Mouse (Mus musculus) liver, embryonic 16.5 days (tissue): ENCODE data around the gene Mrpl10. TPM values are rescaled to one million over a fixed set of nuclear protein-coding genes. Genes with fewer than 3 reads are reported as not detected.

ENCODE experiments used
- ATAC-seq: fragments of 200-750 bp; cut with Nextera tagmentation; 2 replicates; pipeline ENCODE4 v1.8.0; 2017; ENCODE audit warnings: low read depth, mild to moderate bottlenecking, moderate number of reproducible peaks, moderate library complexity
- H3K27ac ChIP-seq: fragments of 300-500 bp; sonication (generic); 2 replicates; pipeline ENCODE4 v1.5.1; 2014; ENCODE audit warnings: mild to moderate bottlenecking, low read length
- H3K27me3 ChIP-seq: fragments of 300-500 bp; sonication (generic); 2 replicates; pipeline ENCODE4 v1.6.1; 2014; ENCODE audit warnings: low read depth, low read length, mixed read lengths; ENCODE audit not compliant: control insufficient read depth, insufficient read depth
- H3K36me3 ChIP-seq: fragments of 300-500 bp; sonication (generic); 2 replicates; pipeline ENCODE4 v1.6.1; 2014; ENCODE audit warnings: mild to moderate bottlenecking; ENCODE audit not compliant: control insufficient read depth, insufficient read depth
- H3K4me1 ChIP-seq: fragments of 300-500 bp; sonication (generic); 2 replicates; pipeline ENCODE4 v1.6.1; 2014; ENCODE audit warnings: low read depth, low read length, mixed read lengths; ENCODE audit not compliant: control insufficient read depth
- H3K4me2 ChIP-seq: fragments of 300-500 bp; sonication (generic); 2 replicates; pipeline ENCODE4 v1.6.1; 2014; ENCODE audit warnings: low read depth, low read length, mixed read lengths
- H3K4me3 ChIP-seq: fragments of 300-500 bp; sonication (generic); 2 replicates; pipeline ENCODE4 v1.5.1; 2014; ENCODE audit warnings: low read depth, mild to moderate bottlenecking, low read length
- H3K9ac ChIP-seq: fragments of 300-500 bp; sonication (generic); 2 replicates; pipeline ENCODE4 v1.6.1; 2014; ENCODE audit warnings: low read depth, low read length
- H3K9me3 ChIP-seq: fragments of 300-500 bp; sonication (generic); replicated peaks from 2 replicates; pipeline ENCODE4 v1.6.1; 2016; ENCODE audit warnings: low read length; ENCODE audit not compliant: control insufficient read depth
- WGBS: fragments of 180-500 bp; shearing (Covaris S2); extraction: QIAGEN DNeasy Blood & Tissue Kit; methylation state at CpG from one replicate; pipeline ENCODE4 v1.1.7; 2014; ENCODE audit not compliant: insufficient replicate concordance; 5-methylcytosine and 5-hydroxymethylcytosine counted together
- microRNA-seq: library from miRNA; unstranded; fragments of <30 nt; microRNA quantifications from one replicate; pipeline ENCODE4, GENCODE M21; 2016
- polyA plus RNA-seq: library from polyadenylated mRNA; unstranded; fragments of >200 nt; fragmentation: Nextera tagmentation; extraction: Ambion mirVana; gene quantifications from 2 replicates; pipeline ENCODE4 v1.2.1, GENCODE M21; 2015

Gene Mrpl10
- polyA plus RNA-seq, 1 experiment from 2014 or later: 28.8 TPM

DNA sequence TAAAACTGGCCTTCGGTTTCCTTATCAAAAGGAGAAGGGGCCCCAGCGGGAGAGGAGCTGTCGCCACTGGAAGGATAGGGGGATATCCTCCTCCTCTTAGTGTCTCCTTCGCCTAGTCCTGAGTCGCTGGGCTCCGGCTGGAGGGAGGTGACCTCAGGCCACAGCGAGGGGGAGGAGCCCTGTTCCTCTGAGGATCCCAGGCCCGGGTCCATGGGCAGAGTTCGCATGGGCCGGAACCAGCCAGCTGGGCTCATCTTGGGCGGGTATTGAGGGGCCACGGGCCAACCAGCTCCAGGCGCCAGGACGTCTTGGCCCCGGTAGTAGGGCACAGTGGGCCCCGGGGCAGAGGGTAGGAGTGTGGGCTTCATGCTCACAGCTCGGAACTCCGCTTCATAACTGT is 57.4 kb downstream of the Mrpl10 start:
- Histone ChIP-seq H3K4me1 (no peaks in the 10 kb centered on the region; the same call in 1 of the 2 replicates), H3K4me2 (no peak overlapping the region), H3K27ac (no peak overlapping the region), H3K27me3 (peaks cover 31% of the 10 kb centered on the region), H3K9ac (no peak overlapping the region), H3K9me3 (no peaks in the 10 kb centered on the region), H3K4me3 (no peak overlapping the region), H3K36me3 (no peaks in the 10 kb centered on the region)
- 21% methylated on average over 18 of the region's 18 CpGs for WGBS
- no peak for ATAC-seq

Small RNAs within 50 kb of the gene (microRNA-seq; reads per million reads assigned to microRNA genes)
- gene Mir8103: 2.2 reads per million

Other genes starting within 250 kb of the Mrpl10 start
- 19.7 and 20.1 TPM in 2 replicates for gene Nfe2l1, start 211.6 kb upstream of the Mrpl10 start, polyA plus RNA-seq
- 24.0 and 25.7 TPM in 2 replicates for gene Copz2, start 191.7 kb upstream of the Mrpl10 start, polyA plus RNA-seq
- gene Cdk5rap3, start 125.1 kb upstream of the Mrpl10 start, polyA plus RNA-seq: 36.9 and 38.8 TPM in 2 replicates
- 4.8 and 7.1 TPM in 2 replicates for gene Prr15l, start 113.5 kb upstream of the Mrpl10 start, polyA plus RNA-seq
- 688 and 719 TPM in 2 replicates for gene Pnpo, start 97.6 kb upstream of the Mrpl10 start, polyA plus RNA-seq
- gene Sp2, start 58.6 kb upstream of the Mrpl10 start, polyA plus RNA-seq: 15.8 and 18.6 TPM in 2 replicates
- not detected in 2 replicates for gene Sp6, start 28.2 kb upstream of the Mrpl10 start, polyA plus RNA-seq
- gene Scrn2, start 11.6 kb upstream of the Mrpl10 start, polyA plus RNA-seq: 11.1 and 12.2 TPM in 2 replicates
- 0.40 and 0.41 TPM in 2 replicates for gene Lrrc46, start 153 bp upstream of the Mrpl10 start, polyA plus RNA-seq
- 2.6 and 3.6 TPM in 2 replicates for gene Osbpl7, start 9.1 kb downstream of the Mrpl10 start, polyA plus RNA-seq
- gene Tbx21, start 73.8 kb downstream of the Mrpl10 start, polyA plus RNA-seq: 0.15 and 0.18 TPM in 2 replicates
- gene Tbkbp1, start 109.9 kb downstream of the Mrpl10 start, polyA plus RNA-seq: 0.84 and 1.1 TPM in 2 replicates
- 14.5 and 15.9 TPM in 2 replicates for gene Kpnb1, start 146.3 kb downstream of the Mrpl10 start, polyA plus RNA-seq
- 20.7 and 23.4 TPM in 2 replicates for gene Npepps, start 239.1 kb downstream of the Mrpl10 start, polyA plus RNA-seq